Mouse (Mus musculus) MEL (cell line): ENCODE results near the gene Wdfy1. TPM values are rescaled to one million over a fixed set of nuclear protein-coding genes. Genes with fewer than 3 reads are reported as not detected.

Experiments used
- DNase-seq: peaks from one replicate; pipeline ENCODE4 v3.0.0; 2011; ENCODE audit warnings: low read depth, low spot score
- H3K27ac ChIP-seq: 2 replicates; pipeline ENCODE4 v1.5.1; 2012; ENCODE audit warnings: low read depth, mild to moderate bottlenecking, control low read depth, low read length, moderate library complexity; ENCODE audit not compliant: control insufficient read depth
- H3K27me3 ChIP-seq, 2 experiments: fragments of 150-350 bp in 1 of 2; sonication (generic) in 1 of 2; 2 replicates each; pipeline ENCODE4 v1.6.1; 2012; ENCODE audit warnings: low read length in 2 of 2, mild to moderate bottlenecking in 2 of 2, improper control_type of control experiment in 1 of 2, moderate library complexity in 1 of 2; ENCODE audit not compliant: insufficient read depth in 2 of 2, control insufficient read depth in 1 of 2
- H3K36me3 ChIP-seq, 2 experiments: 2 replicates each; pipeline ENCODE4 v1.6.1; 2012 to 2014; ENCODE audit warnings: low read length in 2 of 2, improper control_type of control experiment in 1 of 2, inconsistent platforms in 1 of 2, mild to moderate bottlenecking in 1 of 2; ENCODE audit not compliant: insufficient read depth in 2 of 2, control insufficient read depth in 1 of 2
- H3K4me1 ChIP-seq, 2 experiments: fragments of 150-350 bp in 1 of 2; sonication (generic) in 1 of 2; 2 replicates each; pipeline ENCODE4 v1.6.1; 2012; ENCODE audit warnings: low read length in 2 of 2, improper control_type of control experiment in 1 of 2, mild to moderate bottlenecking in 1 of 2; ENCODE audit not compliant: insufficient read depth in 2 of 2, control insufficient read depth in 1 of 2
- H3K4me3 ChIP-seq, 2 experiments: fragments of 150-350 bp in 1 of 2; sonication (generic) in 1 of 2; 2 replicates each; pipeline ENCODE4 v1.5.1; 2012; ENCODE audit warnings: low read depth in 2 of 2, low read length in 2 of 2, mild to moderate bottlenecking in 2 of 2, moderate library complexity in 2 of 2, control low read depth in 1 of 2, improper control_type of control experiment in 1 of 2; ENCODE audit not compliant: control insufficient read depth in 1 of 2, insufficient read depth in 1 of 2
- H3K79me2 ChIP-seq: 2 replicates; pipeline ENCODE4 v1.6.1; 2012; ENCODE audit warnings: mild to moderate bottlenecking, low read length, moderate library complexity; ENCODE audit not compliant: control insufficient read depth, poor library complexity, insufficient read depth
- H3K9ac ChIP-seq: 2 replicates; pipeline ENCODE4 v1.6.1; 2012; ENCODE audit warnings: low read depth, mild to moderate bottlenecking, control low read depth, low read length, moderate library complexity; ENCODE audit not compliant: control insufficient read depth, poor library complexity, severe bottlenecking
- H3K9me3 ChIP-seq: fragments of 150-350 bp; sonication (generic); replicated peaks from 2 replicates; pipeline ENCODE4 v1.6.1; 2012; ENCODE audit warnings: mild to moderate bottlenecking, low read length, improper control_type of control experiment, moderate library complexity; ENCODE audit not compliant: insufficient read depth
- BHLHE40 ChIP-seq: IDR thresholded peaks from 2 replicates; pipeline ENCODE4 v1.6.1; 2012; ENCODE audit warnings: low read depth, mild to moderate bottlenecking, inconsistent platforms, low read length, improper control_type of control experiment, borderline replicate concordance
- CHD2 ChIP-seq: IDR thresholded peaks from 2 replicates; pipeline ENCODE4 v1.6.1; 2011; ENCODE audit warnings: low read length, improper control_type of control experiment
- CTCF ChIP-seq, 3 experiments: IDR thresholded peaks in 2 of 3; conservative IDR thresholded peaks in 1 of 3; 2 replicates each; pipeline ENCODE4 v1.5.1; 2011 to 2012; ENCODE audit warnings: low read length in 3 of 3, low read depth in 2 of 3, mild to moderate bottlenecking in 2 of 3, improper control_type of control experiment in 1 of 3, inconsistent platforms in 1 of 3, mixed read lengths in 1 of 3, moderate library complexity in 1 of 3; ENCODE audit not compliant: control insufficient read depth in 1 of 3, insufficient read depth in 1 of 3, poor library complexity in 1 of 3, severe bottlenecking in 1 of 3
- E2F4 ChIP-seq: IDR thresholded peaks from 2 replicates; pipeline ENCODE4 v1.6.1; 2011; ENCODE audit warnings: low read depth, low read length, improper control_type of control experiment, borderline replicate concordance
- ELF1 ChIP-seq: IDR thresholded peaks from 2 replicates; pipeline ENCODE4 v1.6.1; 2014; ENCODE audit warnings: low read depth, mild to moderate bottlenecking, inconsistent platforms, low read length, improper control_type of control experiment, moderate library complexity
- EP300 ChIP-seq, 2 experiments: IDR thresholded peaks; 2 replicates each; pipeline ENCODE4 v1.6.1; 2011; ENCODE audit warnings: improper control_type of control experiment in 2 of 2, low read length in 2 of 2, low read depth in 1 of 2, mild to moderate bottlenecking in 1 of 2
- ETS1 ChIP-seq: IDR thresholded peaks from 2 replicates; pipeline ENCODE4 v1.6.1; 2012; ENCODE audit warnings: low read depth, mild to moderate bottlenecking, inconsistent platforms, low read length, improper control_type of control experiment, moderate library complexity
- GABPA ChIP-seq: IDR thresholded peaks from 2 replicates; pipeline ENCODE4 v1.6.1; 2012; ENCODE audit warnings: low read depth, mild to moderate bottlenecking, inconsistent platforms, low read length, improper control_type of control experiment, moderate library complexity
- HCFC1 ChIP-seq: IDR thresholded peaks from 2 replicates; pipeline ENCODE4 v1.6.1; 2012; ENCODE audit warnings: low read depth, mild to moderate bottlenecking, inconsistent platforms, low read length, improper control_type of control experiment, moderate library complexity
- KAT2A ChIP-seq: conservative IDR thresholded peaks from 2 replicates; pipeline ENCODE4 v1.6.1; 2012; ENCODE audit warnings: low read depth, low read length, improper control_type of control experiment, inconsistent platforms
- MAX ChIP-seq: IDR thresholded peaks from 2 replicates; pipeline ENCODE4 v1.6.1; 2011; ENCODE audit warnings: low read length, improper control_type of control experiment
- MAZ ChIP-seq: IDR thresholded peaks from 2 replicates; pipeline ENCODE4 v1.6.1; 2012; ENCODE audit warnings: low read depth, mild to moderate bottlenecking, inconsistent platforms, low read length, improper control_type of control experiment
- MXI1 ChIP-seq: IDR thresholded peaks from 2 replicates; pipeline ENCODE4 v1.6.1; 2011; ENCODE audit warnings: mild to moderate bottlenecking, low read depth, low read length, improper control_type of control experiment
- MYB ChIP-seq: IDR thresholded peaks from 2 replicates; pipeline ENCODE4 v1.6.1; 2011; ENCODE audit warnings: mild to moderate bottlenecking, low read depth, low read length, improper control_type of control experiment
- MYC ChIP-seq: IDR thresholded peaks from 2 replicates; pipeline ENCODE4 v1.6.1; 2011; ENCODE audit warnings: low read depth, mild to moderate bottlenecking, low read length, improper control_type of control experiment, moderate library complexity
- NELFE ChIP-seq: IDR thresholded peaks from 2 replicates; pipeline ENCODE4 v1.6.1; 2011; ENCODE audit warnings: low read depth, low read length, improper control_type of control experiment
- NRF1 ChIP-seq: IDR thresholded peaks from 2 replicates; pipeline ENCODE4 v1.6.1; 2014; ENCODE audit warnings: low read depth, mild to moderate bottlenecking, inconsistent platforms, low read length, improper control_type of control experiment, moderate library complexity; ENCODE audit not compliant: poor library complexity, insufficient read depth, severe bottlenecking
- POLR2A ChIP-seq, 2 experiments: IDR thresholded peaks; 2 replicates each; pipeline ENCODE4 v1.6.1; 2011 to 2012; ENCODE audit warnings: low read length in 2 of 2, mild to moderate bottlenecking in 2 of 2, control low read depth in 1 of 2, improper control_type of control experiment in 1 of 2, low read depth in 1 of 2, moderate library complexity in 1 of 2; ENCODE audit not compliant: control insufficient read depth in 1 of 2, insufficient read depth in 1 of 2, poor library complexity in 1 of 2
- POLR2AphosphoS2 ChIP-seq: IDR thresholded peaks from 2 replicates; pipeline ENCODE4 v1.6.1; 2011; ENCODE audit warnings: low read length, improper control_type of control experiment
- RAD21 ChIP-seq: IDR thresholded peaks from 2 replicates; pipeline ENCODE4 v1.6.1; 2011; ENCODE audit warnings: mild to moderate bottlenecking, low read depth, low read length, improper control_type of control experiment
- RCOR1 ChIP-seq: IDR thresholded peaks from 2 replicates; pipeline ENCODE4 v1.6.1; 2012; ENCODE audit warnings: low read depth, mild to moderate bottlenecking, inconsistent platforms, low read length, improper control_type of control experiment
- SIN3A ChIP-seq: IDR thresholded peaks from 2 replicates; pipeline ENCODE4 v1.6.1; 2012; ENCODE audit warnings: low read length, improper control_type of control experiment, inconsistent platforms
- SMC3 ChIP-seq: IDR thresholded peaks from 2 replicates; pipeline ENCODE4 v1.6.1; 2011; ENCODE audit warnings: low read depth, low read length, improper control_type of control experiment
- TAL1 ChIP-seq: IDR thresholded peaks from 2 replicates; pipeline ENCODE4 v1.6.1; 2012; ENCODE audit warnings: mild to moderate bottlenecking, inconsistent platforms, low read length, moderate library complexity, mixed read lengths
- TBP ChIP-seq: IDR thresholded peaks from 2 replicates; pipeline ENCODE4 v1.8.0; 2011; ENCODE audit warnings: low read depth, low read length, improper control_type of control experiment
- TCF12 ChIP-seq: IDR thresholded peaks from 2 replicates; pipeline ENCODE4 v1.6.1; 2014; ENCODE audit warnings: low read depth, mild to moderate bottlenecking, inconsistent platforms, low read length, improper control_type of control experiment, moderate library complexity
- USF1 ChIP-seq: IDR thresholded peaks from 2 replicates; pipeline ENCODE4 v1.6.1; 2014; ENCODE audit warnings: low read depth, mild to moderate bottlenecking, inconsistent platforms, low read length, improper control_type of control experiment, moderate library complexity
- USF2 ChIP-seq, 2 experiments: IDR thresholded peaks; 2 replicates each; pipeline ENCODE4 v1.6.1; 2011 to 2012; ENCODE audit warnings: improper control_type of control experiment in 2 of 2, low read length in 2 of 2, borderline replicate concordance in 1 of 2, inconsistent platforms in 1 of 2, low read depth in 1 of 2, mild to moderate bottlenecking in 1 of 2; ENCODE audit not compliant: insufficient read depth in 1 of 2
- ZNF384 ChIP-seq: IDR thresholded peaks from 2 replicates; pipeline ENCODE4 v1.6.1; 2012; ENCODE audit warnings: low read depth, mild to moderate bottlenecking, inconsistent platforms, low read length, improper control_type of control experiment
- polyA plus RNA-seq, 2 experiments: library from polyadenylated mRNA; stranded (reverse) in 1 of 2; unstranded in 1 of 2; fragments of >175 nt in 1 of 2; fragments of >200 nt in 1 of 2; gene quantifications; 2 replicates each; pipeline versions ENCODE4 v1.2.1 to v1.2.4; 2012; ENCODE audit warnings: low replicate concordance in 2 of 2, low read depth in 1 of 2; ENCODE audit not compliant: insufficient read length in 2 of 2, insufficient read depth in 1 of 2, missing spikeins in 1 of 2
- total RNA-seq: library from RNA; depleted of rRNA; stranded (reverse); fragments of 300-350 nt; gene quantifications from 2 replicates; pipeline ENCODE4 v1.2.3, GENCODE M21; 2012

The Wdfy1 gene
- total and polyA plus RNA-seq, 3 experiments, result 17.6 to 25.0 TPM; not detected in 1

DNA sequence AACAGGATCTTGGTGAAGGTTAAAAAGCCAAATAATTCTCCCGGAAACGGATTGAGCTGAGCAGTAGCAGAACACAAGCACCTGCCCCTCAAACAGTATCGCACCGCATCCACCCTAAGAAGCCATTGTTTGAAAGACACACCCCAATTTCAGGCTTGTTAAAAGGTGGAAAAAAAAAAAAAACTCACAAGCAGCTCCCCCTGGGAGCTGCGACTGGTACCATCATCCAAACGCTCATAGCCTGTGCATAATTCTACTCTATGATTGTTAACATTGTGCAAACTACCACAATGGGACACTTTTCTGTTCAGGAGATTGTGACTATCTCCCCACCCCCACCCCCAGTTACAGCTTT lies 14.0 kb downstream of the Wdfy1 start:
- DNase-seq, result no peak
- Histone ChIP-seq H3K27ac (peak overlapping the region; percentile 29), H3K9me3 (no peaks in the 10 kb centered on the region), H3K27me3 (no peaks in the 10 kb centered on the region), H3K36me3 (peaks cover 0 to 17% of the 10 kb centered on the region in 2 experiments; a peak in 2 of 4 replicates), H3K4me3 (peak overlapping the region; percentile 80 to 99), H3K9ac (peak overlapping the region; percentile 57), H3K79me2 (peaks cover 12% of the 10 kb centered on the region), H3K4me1 (peaks cover 5 to 14% of the 10 kb centered on the region in 2 experiments)
- TF ChIP-seq MAX (no peak), ZNF384 (peak; percentile 94), GABPA (no peak), TBP (0 out of 2 replicates have a peak, but pooled peaks have one; percentile 31), ETS1 (no peak), ELF1 (no peak), MAZ (no peak), POLR2AphosphoS2 (no peak), SMC3 (peak; percentile 11; the same call in 1 of the 2 replicates)

DNA sequence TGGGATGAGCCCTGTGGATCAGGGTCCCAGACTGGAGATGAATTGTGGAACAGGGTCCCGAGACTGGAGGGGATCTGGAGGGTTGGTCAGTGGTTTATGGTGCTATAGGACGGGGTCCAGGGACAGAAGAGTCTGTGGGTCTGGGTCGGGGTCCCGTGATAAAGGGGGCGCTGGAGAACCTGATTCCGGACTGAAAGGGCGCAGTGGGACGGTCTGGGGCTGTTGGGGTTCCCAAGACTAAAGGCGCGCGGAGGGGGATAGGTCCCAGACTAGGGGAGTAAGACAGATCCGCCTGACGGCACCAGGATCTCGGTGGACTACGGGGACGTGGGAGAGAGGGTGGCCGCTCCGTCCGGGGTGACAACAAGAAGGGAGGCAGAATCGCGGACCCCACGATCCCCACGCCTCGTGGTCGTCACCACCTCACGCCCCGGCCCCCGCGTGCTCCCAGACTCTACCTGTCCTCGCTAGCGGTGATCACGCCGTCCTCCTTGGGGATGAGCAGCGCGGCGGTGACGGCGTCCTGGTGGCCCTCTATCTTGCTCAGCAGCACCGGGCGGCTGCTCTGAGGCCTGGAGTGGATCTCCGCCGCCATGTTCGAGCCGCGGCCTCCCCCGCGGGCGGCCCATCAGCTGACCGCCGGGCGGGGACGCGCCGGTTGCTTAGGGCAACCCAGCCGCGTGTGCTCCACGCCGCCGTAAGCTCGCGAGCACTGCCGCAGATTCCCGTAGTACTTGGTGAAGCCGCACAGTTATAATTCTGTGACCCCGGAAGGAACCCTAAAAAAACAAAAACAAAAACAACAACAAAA lies 14.6 kb downstream of the Wdfy1 start:
- peak; percentile 93 for DNase-seq
- Histone ChIP-seq H3K36me3 (peaks cover 0 to 17% of the 10 kb centered on the region in 2 experiments; a peak in 2 of 4 replicates), H3K4me1 (peaks cover 5 to 14% of the 10 kb centered on the region in 2 experiments), H3K27ac (peak overlapping the region; percentile 41; the same call in 1 of the 2 replicates), H3K79me2 (peaks cover 12% of the 10 kb centered on the region), H3K4me3 (peak overlapping the region; percentile 80 to 99), H3K9ac (peak overlapping the region; percentile 98), H3K9me3 (no peaks in the 10 kb centered on the region), H3K27me3 (no peaks in the 10 kb centered on the region)
- TF ChIP-seq E2F4 (no peak), NRF1 (no peak), USF2 (IDR thresholded peaks at IDR 0.05; ENCODE audit: borderline replicate concordance in 1 of 2, insufficient read depth in 1 of 2, low read depth in 1 of 2, low read length in 2 of 2) (peak in 1 of 2 experiments; percentile 69; a peak in 1 of 4 replicates), NELFE (0 out of 2 replicates have a peak, but pooled peaks have one; percentile 41), ETS1 (peak; percentile 86), POLR2A (IDR thresholded peaks at IDR 0.05; ENCODE audit: control insufficient read depth in 1 of 2, insufficient read depth in 1 of 2, low read depth in 1 of 2, low read length in 2 of 2, poor library complexity in 1 of 2) (peak; percentile 59 to 67; a peak in 3 of 4 replicates), BHLHE40 (no peak), EP300 (IDR thresholded peaks at IDR 0.05; ENCODE audit: low read depth in 1 of 2, low read length in 2 of 2) (no peak), MYC (peak; percentile 89), TAL1 (no peak), SIN3A (peak; percentile 100), KAT2A (no peak), POLR2AphosphoS2 (no peak), MAX (peak; percentile 97), RCOR1 (no peak), TBP (peak; percentile 4; the same call in 1 of the 2 replicates), MXI1 (peak; percentile 100), HCFC1 (peak; percentile 81), TCF12 (0 out of 2 replicates have a peak, but pooled peaks have one; percentile 38), USF1 (peak; percentile 95), RAD21 (no peak), CHD2 (no peak; the same call in 1 of the 2 replicates), CTCF (IDR thresholded peaks at IDR 0.05 in 2 of 3, conservative IDR thresholded peaks at IDR 0.05 in 1 of 3; ENCODE audit: control insufficient read depth in 1 of 3, insufficient read depth in 1 of 3, low read depth in 2 of 3, low read length in 3 of 3, poor library complexity in 1 of 3, severe bottlenecking in 1 of 3) (no peak), MYB (no peak), SMC3 (no peak), ZNF384 (no peak)
